Mouse (Mus musculus): ENCODE measurements around the gene Ifnl3.
"Not testable (repeated sequence)": the region's sequence is repeated elsewhere in the genome, so short reads cannot be mapped to it uniquely, and the experiment has no call there.

The Ifnl3 gene

DNA sequence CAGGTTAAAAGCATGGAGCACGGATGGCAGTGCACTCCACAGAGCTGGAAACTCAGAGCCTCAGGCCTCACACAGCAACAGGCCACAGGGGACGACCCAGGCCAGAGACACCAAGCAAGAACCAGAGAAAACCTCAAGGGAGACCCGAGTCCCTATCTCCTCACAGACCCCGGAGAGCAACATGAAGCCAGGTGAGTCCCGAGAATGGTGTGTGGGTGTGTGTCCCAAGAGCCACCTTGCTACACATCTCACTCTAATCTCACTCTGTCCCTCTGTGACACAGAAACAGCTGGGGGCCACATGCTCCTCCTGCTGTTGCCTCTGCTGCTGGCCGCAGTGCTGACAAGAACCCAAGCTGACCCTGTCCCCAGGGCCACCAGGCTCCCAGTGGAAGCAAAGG is at the start of gene Ifnl3:
Ifnl3 (plus strand) TSS at position 301 of the 400 bp plus-strand sequence.
- not testable (repeated sequence) for DNase-seq (ENCODE audit: low spot score)

- DNase-seq (ENCODE audit: low spot score): no peak
Measured at GRCm38 (mm10) chr7:28476191-28476590, 46.4 kb upstream of the Ifnl3 start.

- no peak for DNase-seq (ENCODE audit: low spot score)
Measured at GRCm38 (mm10) chr7:28477363-28477762, 45.3 kb upstream of the Ifnl3 start.

DNA sequence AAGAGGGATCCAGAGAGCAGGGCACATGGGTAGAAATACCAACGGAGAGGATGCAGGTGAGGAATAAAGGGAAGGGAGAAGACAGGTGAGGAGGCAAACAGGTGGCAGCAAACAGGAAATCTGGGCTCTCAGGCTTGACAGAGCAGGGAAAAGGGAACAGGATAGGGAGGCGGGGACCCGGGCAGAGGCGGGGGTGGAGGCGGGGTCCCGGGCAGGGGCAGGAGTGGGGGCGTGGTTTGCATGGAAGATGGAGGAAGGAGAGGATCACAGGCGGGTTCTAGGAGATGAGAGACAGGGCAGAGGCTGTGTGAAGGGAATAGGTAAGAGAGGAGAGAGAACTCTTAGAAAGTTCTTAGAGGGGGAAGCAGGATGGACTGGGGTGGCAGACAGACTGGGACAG is 43.8 kb upstream of the Ifnl3 start:
- peak; percentile 35 for DNase-seq (ENCODE audit: low spot score)

GRCm38 (mm10) chr7:28482854-28483253 is 39.8 kb upstream of the Ifnl3 start:
- no peak for DNase-seq (ENCODE audit: low spot score)

GRCm38 (mm10) chr7:28484192-28484591 is 38.4 kb upstream of the Ifnl3 start:
- no peak for DNase-seq (ENCODE audit: low spot score)

GRCm38 (mm10) chr7:28488030-28488491 is 34.6 kb upstream of the Ifnl3 start:
- peak; percentile 45 for DNase-seq (ENCODE audit: low spot score)

GRCm38 (mm10) chr7:28490410-28490809 is 32.2 kb upstream of the Ifnl3 start:
- DNase-seq (ENCODE audit: low spot score): peak; percentile 82

- no peak for DNase-seq (ENCODE audit: low spot score)
Measured at GRCm38 (mm10) chr7:28490903-28491302, 31.7 kb upstream of the Ifnl3 start.

- no peak for DNase-seq (ENCODE audit: low spot score)
Measured at GRCm38 (mm10) chr7:28492310-28492709, 30.3 kb upstream of the Ifnl3 start.

DNA sequence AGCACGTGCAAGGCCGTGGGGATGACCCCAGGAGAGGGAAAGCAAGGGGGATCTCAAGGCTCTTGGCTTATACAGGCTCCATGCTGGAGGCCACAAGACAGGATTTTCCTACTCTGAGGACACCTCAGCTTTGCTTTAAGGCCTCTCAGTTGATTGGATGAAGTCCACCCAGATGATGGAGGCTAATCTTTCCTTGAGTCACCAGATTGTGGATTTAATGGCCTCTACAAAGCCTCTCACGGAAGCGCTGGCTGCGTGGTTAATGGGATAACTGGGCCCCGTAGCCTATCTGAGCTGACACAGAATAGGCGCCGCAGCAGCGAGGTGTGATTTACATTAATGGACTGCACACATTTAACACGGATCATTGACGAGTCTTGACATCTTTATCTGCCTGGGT is 27.2 kb upstream of the Ifnl3 start:
- DNase-seq (ENCODE audit: low spot score): no peak

DNA sequence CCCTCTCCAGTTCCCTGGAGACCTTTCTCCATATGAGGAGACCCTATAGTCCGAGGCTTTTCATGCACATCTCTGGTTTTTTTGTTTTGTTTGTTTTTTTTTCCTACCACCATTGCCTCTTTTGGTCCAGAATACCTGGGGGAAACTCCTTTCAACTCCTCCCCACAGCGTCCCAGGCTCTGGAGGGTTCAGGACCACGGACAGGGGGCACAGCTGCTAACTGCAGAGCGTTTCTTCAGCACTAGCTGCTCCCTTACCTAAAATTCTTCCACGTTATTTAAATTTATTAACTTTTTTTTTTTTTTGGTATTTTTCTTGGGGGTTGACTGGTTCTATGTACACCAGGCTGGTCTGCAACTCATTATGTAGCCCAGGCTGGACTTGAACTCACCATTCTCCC is 17.1 kb upstream of the Ifnl3 start:
- peak; percentile 54 for DNase-seq (ENCODE audit: low spot score)

- DNase-seq (ENCODE audit: low spot score): not testable (repeated sequence)
Measured at GRCm38 (mm10) chr7:28509121-28509520, 13.5 kb upstream of the Ifnl3 start.

DNA sequence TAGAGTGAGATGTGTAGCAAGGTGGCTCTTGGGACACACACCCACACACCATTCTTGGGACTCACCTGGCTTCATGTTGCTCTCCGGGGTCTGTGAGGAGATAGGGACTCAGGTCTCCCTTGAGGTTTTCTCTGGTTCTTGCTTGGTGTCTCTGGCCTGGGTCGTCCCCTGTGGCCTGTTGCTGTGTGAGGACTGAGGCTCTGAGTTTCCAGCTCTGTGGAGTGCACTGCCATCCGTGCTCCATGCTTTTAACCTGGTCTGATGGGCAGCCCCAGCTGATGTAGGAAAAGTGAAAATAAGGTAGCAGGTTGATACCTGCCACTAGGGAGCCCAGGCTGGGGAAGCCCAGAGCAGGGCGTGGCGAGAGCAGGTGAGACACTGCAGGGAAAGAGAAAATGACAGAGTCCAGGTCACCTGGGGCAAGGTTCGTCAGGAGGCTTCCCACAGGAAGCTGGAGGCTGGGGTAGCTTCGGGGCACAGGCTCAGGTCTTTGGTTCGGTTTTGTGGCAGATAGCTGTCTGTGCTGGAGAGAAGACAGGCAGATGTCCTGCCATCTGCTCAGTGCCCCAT is 12.1 kb upstream of the Ifnl3 start, which contains the start of gene Ifnl2:
Ifnl2 (minus strand) TSS at position 51 of the 570 bp plus-strand sequence.
- DNase-seq (ENCODE audit: low spot score): not testable (repeated sequence)

GRCm38 (mm10) chr7:28511441-28511840 is 11.2 kb upstream of the Ifnl3 start:
- DNase-seq (ENCODE audit: low spot score): no peak

DNA sequence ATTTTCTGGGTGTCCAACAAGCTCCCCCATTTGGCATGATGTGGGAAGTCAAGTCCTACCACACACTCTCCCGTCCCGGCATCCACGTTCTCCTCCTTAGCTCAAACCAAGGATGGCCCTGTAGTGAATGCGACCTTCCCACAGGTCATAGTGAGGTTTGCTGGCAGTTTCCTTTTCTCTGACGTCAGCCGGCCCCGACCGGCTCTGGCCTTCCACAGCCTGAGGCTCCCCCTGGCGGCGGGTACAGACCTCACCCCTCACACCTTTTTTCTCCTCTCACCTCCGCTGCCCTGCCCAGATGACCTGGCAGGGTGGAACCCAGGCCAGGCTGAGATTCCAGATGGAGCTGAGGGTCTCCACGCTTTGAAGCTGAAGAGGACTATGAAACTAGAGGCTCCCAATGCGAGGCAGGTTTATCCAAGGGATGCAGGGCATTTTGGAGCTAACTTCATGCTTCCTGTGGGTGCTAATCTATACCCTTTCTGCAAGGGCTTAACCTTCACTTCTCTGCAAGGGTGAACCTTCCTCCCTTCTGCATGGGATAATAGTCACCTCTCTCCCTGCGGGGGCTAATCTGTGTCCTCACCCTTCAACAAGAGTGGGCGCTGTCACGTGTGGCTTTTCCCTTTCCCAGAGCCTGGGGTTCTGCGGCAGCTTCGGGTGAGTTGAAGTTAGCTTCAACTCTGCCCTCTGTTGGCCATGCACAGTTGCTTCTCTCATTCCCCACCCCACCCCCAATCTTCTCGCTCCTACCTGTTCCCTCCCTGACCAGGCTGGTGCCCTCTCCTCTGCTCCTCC is 5.5 kb downstream of the Ifnl3 start:
- peak; percentile 85 for DNase-seq (ENCODE audit: low spot score)

GRCm38 (mm10) chr7:28532005-28532404 is 9.4 kb downstream of the Ifnl3 start:
- no peak for DNase-seq (ENCODE audit: low spot score)

DNA sequence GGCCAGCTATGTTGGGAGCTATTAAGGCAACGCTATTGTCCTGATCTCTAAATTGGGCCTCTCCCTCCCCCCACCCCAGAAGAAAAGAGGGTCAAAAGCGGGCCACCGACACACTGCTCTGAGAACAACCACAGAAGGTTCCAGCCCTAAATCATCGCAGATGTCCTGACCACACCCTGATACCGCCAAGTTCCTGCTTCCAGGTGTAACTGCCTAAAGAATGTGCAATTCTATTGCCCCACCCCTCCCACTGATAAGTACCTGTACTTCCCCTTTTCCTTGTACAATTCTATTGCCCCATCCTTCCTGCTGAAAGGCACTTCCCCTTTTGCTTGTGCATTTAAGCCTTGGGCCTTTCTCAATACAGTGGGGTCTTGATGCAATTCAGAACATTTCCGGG is 16.2 kb downstream of the Ifnl3 start:
- DNase-seq (ENCODE audit: low spot score): not testable (repeated sequence)

DNA sequence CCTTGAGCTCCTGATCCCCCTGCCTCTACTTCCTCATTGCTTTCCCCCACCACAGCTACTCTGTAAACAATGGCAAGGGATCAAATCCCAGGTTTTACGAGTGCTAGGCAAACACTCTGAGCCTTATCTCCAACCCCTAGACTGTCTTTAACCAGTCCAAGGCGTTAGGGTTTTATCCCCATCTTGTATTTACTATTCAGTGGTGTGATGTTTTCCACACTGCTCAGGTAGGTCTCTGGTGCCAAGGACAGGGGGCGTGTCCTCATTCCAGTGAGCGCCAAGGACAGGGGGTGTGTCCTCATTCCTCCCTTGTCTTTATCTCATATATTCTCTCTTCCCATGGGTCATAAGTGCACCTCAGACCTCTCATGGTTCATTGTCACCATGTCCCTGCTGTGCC is 17.9 kb downstream of the Ifnl3 start, which contains the start of gene Sycn:
Sycn (plus strand) TSS at position 360 of the 400 bp plus-strand sequence.
- no peak for DNase-seq (ENCODE audit: low spot score)

- DNase-seq (ENCODE audit: low spot score): peak; percentile 60
Measured at GRCm38 (mm10) chr7:28544051-28544601, 21.5 kb downstream of the Ifnl3 start.

- peak; percentile 64 for DNase-seq (ENCODE audit: low spot score)
Measured at GRCm38 (mm10) chr7:28545048-28545890, 22.6 kb downstream of the Ifnl3 start.

- no peak for DNase-seq (ENCODE audit: low spot score)
Measured at GRCm38 (mm10) chr7:28545891-28546210, 23.2 kb downstream of the Ifnl3 start.
